Mouse (Mus musculus) liver, postnatal 0 days (tissue): ENCODE measurements at regions not wholly inside any gene's neighbourhood (a gene's known extent, or its start where the extent isn't known, plus 50 kb on each side); places are given as distances from the start of the nearest gene placed in this dataset.

Experiments used
- CTCF ChIP-seq: sonication (generic); IDR thresholded peaks from 2 replicates; pipeline ENCODE4 v1.5.1; 2016; ENCODE audit warnings: antibody characterized with exemption, low read depth
- EP300 ChIP-seq: IDR thresholded peaks from 2 replicates; pipeline ENCODE4 v1.6.1; 2016; ENCODE audit warnings: antibody characterized with exemption, low read depth, mild to moderate bottlenecking

- TF ChIP-seq CTCF (no peak), EP300 (no peak)
Measured at GRCm38 (mm10) chr1:73834566-73834965, 289.7 kb downstream of the Tns1 start.
